ENCODE assay signal across 8 mouse cellular contexts in the genomic region with DNA sequence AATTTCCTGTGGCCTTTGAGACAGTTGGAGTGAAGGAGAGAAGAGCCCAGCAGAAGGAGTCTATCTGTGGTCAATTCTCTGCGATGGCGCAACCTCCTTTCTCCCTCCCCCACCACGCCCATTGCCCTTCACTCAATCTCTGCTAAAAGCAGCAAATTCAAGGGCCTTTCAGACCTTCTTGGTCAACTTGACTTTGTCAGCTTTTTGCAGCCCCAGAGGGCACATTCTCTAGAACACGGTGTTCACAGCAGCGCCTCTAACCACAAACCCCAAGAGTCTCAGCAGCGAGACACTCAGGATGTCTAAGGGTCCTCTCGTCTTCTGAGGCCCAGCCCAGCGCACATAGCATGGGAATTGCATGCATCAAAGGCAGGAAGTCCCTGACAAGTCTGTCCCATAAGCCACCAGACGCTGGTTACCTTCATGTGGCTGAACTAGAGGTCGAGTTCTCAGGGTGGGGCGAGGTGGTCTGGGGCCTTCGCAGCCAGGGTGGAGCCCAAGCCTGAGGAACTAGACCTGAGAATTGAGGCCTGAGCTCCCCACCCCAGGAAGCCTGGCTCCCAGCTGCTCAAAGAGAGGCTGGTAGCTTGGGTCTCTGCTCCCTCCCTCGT. TPM values are rescaled to one million over a fixed set of nuclear protein-coding genes. Genes with fewer than 3 reads are reported as not detected.
DNase-seq lines count a peak whose midpoint lies in the region; ATAC-seq and TF ChIP-seq lines count a peak whose summit lies in the region.

No protein-coding gene starts in this region.

- H3K36me3 ChIP-seq in stomach, embryonic 15.5 days = no peaks in the 10 kb centered on the region
- no peaks in the 10 kb centered on the region for H3K36me3 ChIP-seq in stomach, postnatal 0 days (ENCODE audit: control insufficient read depth, insufficient read depth, low read length)
- no peaks in the 10 kb centered on the region for H3K36me3 ChIP-seq in megakaryocyte, embryonic 14.5 days (replicated peaks; ENCODE audit: low read length)
- H3K36me3 ChIP-seq in neural tube, embryonic 15.5 days = no peaks in the 10 kb centered on the region

- peaks cover 6% of the 10 kb centered on the region; the same call in 1 of the 2 replicates for H3K4me1 ChIP-seq in stomach, embryonic 15.5 days
- H3K4me1 ChIP-seq in stomach, postnatal 0 days (replicated peaks; ENCODE audit: control insufficient read depth, insufficient read depth) = no peaks in the 10 kb centered on the region
- peaks cover 63% of the 10 kb centered on the region for H3K4me1 ChIP-seq in megakaryocyte, embryonic 14.5 days
- H3K4me1 ChIP-seq in neural tube, embryonic 15.5 days = no peaks in the 10 kb centered on the region

- DNase-seq in stomach, postnatal 0 days (ENCODE audit: low spot score) = no peak
- peak; percentile 34 for DNase-seq in kidney, postnatal 10 days
- no peak for DNase-seq in right cerebral cortex, postnatal 4 days
- no peak for DNase-seq in gastrocnemius, adult 18-20 months (ENCODE audit: low spot score)
- no peak for DNase-seq in frontal cortex, adult 2 months (ENCODE audit: extremely low spot score in 1 of 2, low spot score in 1 of 2)

- no peak for ATAC-seq in stomach, embryonic 15.5 days (ENCODE audit: insufficient read depth, low FRiP score, low read depth)
- no peak for ATAC-seq in stomach, postnatal 0 days (ENCODE audit: low FRiP score, low TSS enrichment)
- ATAC-seq in neural tube, embryonic 15.5 days (ENCODE audit: low FRiP score) = no peak

- no peaks in the 10 kb centered on the region for H3K27me3 ChIP-seq in stomach, embryonic 15.5 days (replicated peaks)
- no peaks in the 10 kb centered on the region for H3K27me3 ChIP-seq in stomach, postnatal 0 days (ENCODE audit: control insufficient read depth, insufficient read depth, low read length)
- peaks cover 5% of the 10 kb centered on the region for H3K27me3 ChIP-seq in megakaryocyte, embryonic 14.5 days (replicated peaks)
- H3K27me3 ChIP-seq in neural tube, embryonic 15.5 days (replicated peaks) = no peaks in the 10 kb centered on the region

- H3K9ac ChIP-seq in stomach, embryonic 15.5 days = no peak overlapping the region
- no peak overlapping the region for H3K9ac ChIP-seq in stomach, postnatal 0 days (ENCODE audit: low read length)
- no peak overlapping the region for H3K9ac ChIP-seq in neural tube, embryonic 15.5 days (replicated peaks)

- TF ChIP-seq EP300 in stomach, postnatal 0 days (optimal IDR thresholded peaks at IDR 0.05) = no peak

- H3K4me3 ChIP-seq in stomach, embryonic 15.5 days (replicated peaks) = no peak overlapping the region
- H3K4me3 ChIP-seq in stomach, postnatal 0 days (ENCODE audit: low read depth, low read length) = no peak overlapping the region
- peak overlapping the region; percentile 87 for H3K4me3 ChIP-seq in megakaryocyte, embryonic 14.5 days (replicated peaks)
- no peak overlapping the region for H3K4me3 ChIP-seq in neural tube, embryonic 15.5 days (replicated peaks)

- no peak overlapping the region for H3K4me2 ChIP-seq in stomach, embryonic 15.5 days
- no peak overlapping the region for H3K4me2 ChIP-seq in stomach, postnatal 0 days (replicated peaks; ENCODE audit: low read depth)
- no peak overlapping the region for H3K4me2 ChIP-seq in neural tube, embryonic 15.5 days

- 61% methylated on average over 13 of the region's 13 CpGs for WGBS in stomach, embryonic 15.5 days
- WGBS in stomach, postnatal 0 days = 65% methylated on average over 13 of the region's 13 CpGs
- WGBS in neural tube, embryonic 15.5 days = 78% methylated on average over 13 of the region's 13 CpGs

- peak overlapping the region; percentile 44; the same call in 1 of the 2 replicates for H3K27ac ChIP-seq in stomach, embryonic 15.5 days
- no peak overlapping the region for H3K27ac ChIP-seq in stomach, postnatal 0 days (replicated peaks)
- H3K27ac ChIP-seq in neural tube, embryonic 15.5 days (replicated peaks) = no peak overlapping the region

- no peaks in the 10 kb centered on the region for H3K9me3 ChIP-seq in stomach, embryonic 15.5 days
- no peaks in the 10 kb centered on the region for H3K9me3 ChIP-seq in stomach, postnatal 0 days (ENCODE audit: control insufficient read depth, low read length)
- peaks cover 12% of the 10 kb centered on the region for H3K9me3 ChIP-seq in megakaryocyte, embryonic 14.5 days
- H3K9me3 ChIP-seq in neural tube, embryonic 15.5 days (replicated peaks) = no peaks in the 10 kb centered on the region

- no peak for TF ChIP-seq CTCF in stomach, postnatal 0 days (IDR thresholded peaks at IDR 0.05; ENCODE audit: low read depth)

RNA-seq across cellular contexts. Expression of gene Kpna2, which starts 37.8 kb away (rescaled TPM):
- 259 and 365 TPM in 2 replicates for polyA plus RNA-seq in stomach, embryonic 15.5 days (2015; fragmentation: Nextera tagmentation; extraction: Ambion mirVana)
- polyA plus RNA-seq in stomach, postnatal 0 days (2015; fragmentation: Nextera tagmentation; extraction: Ambion mirVana) = 146 and 158 TPM in 2 replicates
- polyA plus RNA-seq in megakaryocyte, embryonic 14.5 days (2012; ENCODE audit: insufficient read depth, low replicate concordance) = 20.9 TPM in 1 of 2 replicates, not detected in the other
- polyA plus RNA-seq in neural tube, embryonic 15.5 days (2015; fragmentation: Nextera tagmentation; extraction: Ambion mirVana) = 120 and 190 TPM in 2 replicates
- total RNA-seq in gastrocnemius, adult 18-20 months (2021) = 10 to 100 TPM in 1 of 2 experiments, 1 to 10 TPM in 1; 9.4 to 10.3 TPM
- polyA plus RNA-seq in frontal cortex, adult 2 months (2012; rRNA removed) = 29.8 and 30.9 TPM in 2 replicates

RNA-seq across cellular contexts. Expression of gene Smurf2, which starts 41.1 kb away (rescaled TPM):
- 13.2 and 13.4 TPM in 2 replicates for polyA plus RNA-seq in stomach, embryonic 15.5 days (2015; fragmentation: Nextera tagmentation; extraction: Ambion mirVana)
- 6.9 and 7.1 TPM in 2 replicates for polyA plus RNA-seq in stomach, postnatal 0 days (2015; fragmentation: Nextera tagmentation; extraction: Ambion mirVana)
- 1.0 and 2.7 TPM in 2 replicates for polyA plus RNA-seq in megakaryocyte, embryonic 14.5 days (2012; ENCODE audit: insufficient read depth, low replicate concordance)
- 11.4 and 12.1 TPM in 2 replicates for polyA plus RNA-seq in neural tube, embryonic 15.5 days (2015; fragmentation: Nextera tagmentation; extraction: Ambion mirVana)
- 10 to 100 TPM; 24.5 to 29.5 TPM for total RNA-seq in gastrocnemius, adult 18-20 months (2021)
- polyA plus RNA-seq in frontal cortex, adult 2 months (2012; rRNA removed) = 17.0 TPM in 2 replicates
